In the genomic region with DNA sequence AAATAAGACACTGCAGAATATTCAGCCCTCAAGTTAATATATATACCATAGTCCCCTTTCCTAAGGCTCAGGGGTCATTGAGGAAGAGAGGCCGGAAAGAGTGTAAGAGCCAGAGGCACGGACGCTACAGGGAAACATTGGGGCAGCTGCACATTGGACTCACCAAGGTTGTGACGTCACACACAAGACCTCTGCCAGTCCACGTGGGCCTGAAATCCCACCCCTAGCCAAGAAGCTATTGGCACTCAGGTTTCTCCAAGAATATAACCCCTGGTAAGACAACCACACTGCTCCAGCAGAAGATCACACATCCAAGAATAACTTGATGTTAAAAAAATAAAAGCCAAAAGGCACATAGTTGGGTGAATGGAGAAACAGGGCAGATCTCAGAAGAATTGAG, we compare ENCODE assay signal across 13 mouse cellular contexts.
"Had no signal": no experiment of that assay in that cellular context is flagged by ENCODE, and none has a peak within 500 bp of the region (broad histone marks: within the 10 kb centered on the region; RNA-seq: fewer than 3 reads in every experiment).

No protein-coding gene starts in this region.

- H3K4me3 ChIP-seq: kidney, embryonic 15.5 days; liver, embryonic 15.5 days; midbrain, embryonic 12.5 days; neural tube, embryonic 13.5 days had no signal

- H3K9me3 ChIP-seq: kidney, embryonic 15.5 days; liver, embryonic 15.5 days; midbrain, embryonic 12.5 days; neural tube, embryonic 13.5 days had no signal

- H3K4me2 ChIP-seq: kidney, embryonic 15.5 days; liver, embryonic 11.5 days; liver, embryonic 15.5 days; midbrain, embryonic 12.5 days; neural tube, embryonic 13.5 days had no signal

- ATAC-seq: lung, postnatal 0 days; midbrain, embryonic 16.5 days had no signal

- H3K36me3 ChIP-seq: kidney, embryonic 15.5 days; liver, embryonic 15.5 days; midbrain, embryonic 12.5 days; neural tube, embryonic 13.5 days had no signal

- H3K9ac ChIP-seq: kidney, embryonic 15.5 days; liver, embryonic 15.5 days; midbrain, embryonic 12.5 days; neural tube, embryonic 13.5 days had no signal

- H3K27me3 ChIP-seq: kidney, embryonic 15.5 days; liver, embryonic 15.5 days; midbrain, embryonic 12.5 days; neural tube, embryonic 13.5 days had no signal

- H3K27ac ChIP-seq: kidney, embryonic 15.5 days; liver, embryonic 15.5 days; midbrain, embryonic 12.5 days; neural tube, embryonic 13.5 days had no signal

- DNase-seq: kidney, adult 2 months; kidney, postnatal 14 days; lung, adult 2 months; lung, postnatal 4 days; retina, postnatal 1 day; thymus, postnatal 4 days had no signal

- H3K4me1 ChIP-seq: liver, embryonic 15.5 days had no signal
